Mouse (Mus musculus): ENCODE results near the gene Cox7a2l. TPM values are rescaled to one million over a fixed set of nuclear protein-coding genes. Genes with fewer than 3 reads are reported as not detected.

The Cox7a2l gene
- polyA plus RNA-seq, 1 experiment from 2014 or later: 77.5 TPM

- H3K9me3 ChIP-seq (replicated peaks): no peaks in the 10 kb centered on the region
- H3K4me3 ChIP-seq (replicated peaks): peak overlapping the region; percentile 34
- peaks cover 59% of the 10 kb centered on the region for H3K27me3 ChIP-seq
- H3K36me3 ChIP-seq: no peaks in the 10 kb centered on the region
- H3K9ac ChIP-seq: peak overlapping the region; percentile 3; the same call in 1 of the 2 replicates
- H3K4me1 ChIP-seq (replicated peaks): peaks cover 22% of the 10 kb centered on the region
- no peak overlapping the region for H3K27ac ChIP-seq
- no peak for DNase-seq
- ATAC-seq (ENCODE audit: low read depth): no peak
- peak overlapping the region; percentile 60 for H3K4me2 ChIP-seq
- WGBS (ENCODE audit: insufficient replicate concordance): 20% methylated on average over 35 of the region's 35 CpGs
Measured at GRCm38 (mm10) chr17:83545756-83546742, 28.9 kb upstream of the Cox7a2l start.

GRCm38 (mm10) chr17:83545259-83545658 lies 28.1 kb upstream of the Cox7a2l start:
- 65% methylated on average over 6 of the region's 6 CpGs for WGBS (ENCODE audit: insufficient replicate concordance)
- H3K27ac ChIP-seq: no peak overlapping the region
- no peak for ATAC-seq (ENCODE audit: low read depth)

GRCm38 (mm10) chr17:83542424-83542823 lies 25.3 kb upstream of the Cox7a2l start:
- H3K9me3 ChIP-seq (replicated peaks): no peaks in the 10 kb centered on the region
- ATAC-seq (ENCODE audit: low read depth) (no peak), DNase-seq (no peak)
- 66% methylated on average over 2 of the region's 2 CpGs for WGBS (ENCODE audit: insufficient replicate concordance)
- H3K4me2 ChIP-seq: no peak overlapping the region
- H3K36me3 ChIP-seq: no peaks in the 10 kb centered on the region
- H3K27ac ChIP-seq: no peak overlapping the region
- H3K4me3 ChIP-seq (replicated peaks): no peak overlapping the region
- 0 out of 2 replicates have a peak, but pooled peaks cover 9% of the 10 kb centered on the region for H3K4me1 ChIP-seq (replicated peaks)
- H3K9ac ChIP-seq: no peak overlapping the region
- H3K27me3 ChIP-seq: peaks cover 52% of the 10 kb centered on the region

More at GRCm38 (mm10) chr17:83545259-83545658, 28.1 kb upstream of the Cox7a2l start:
- H3K4me1 ChIP-seq (replicated peaks): peaks cover 22% of the 10 kb centered on the region
- H3K4me2 ChIP-seq: peak overlapping the region; percentile 60
- no peak overlapping the region for H3K9ac ChIP-seq
- H3K9me3 ChIP-seq (replicated peaks): no peaks in the 10 kb centered on the region
- no peak for DNase-seq
- peak overlapping the region; percentile 34; the same call in 1 of the 2 replicates for H3K4me3 ChIP-seq (replicated peaks)
- no peaks in the 10 kb centered on the region for H3K36me3 ChIP-seq
- peaks cover 64% of the 10 kb centered on the region for H3K27me3 ChIP-seq

- Histone ChIP-seq H3K4me1 (replicated peaks) (no peaks in the 10 kb centered on the region), H3K9me3 (replicated peaks) (no peaks in the 10 kb centered on the region), H3K27ac (no peak overlapping the region), H3K4me3 (replicated peaks) (no peak overlapping the region), H3K4me2 (no peak overlapping the region), H3K36me3 (no peaks in the 10 kb centered on the region), H3K27me3 (peaks cover 23% of the 10 kb centered on the region), H3K9ac (no peak overlapping the region)
- ATAC-seq (ENCODE audit: low read depth) (no peak), DNase-seq (no peak)
- 51% methylated on average over 12 of the region's 12 CpGs for WGBS (ENCODE audit: insufficient replicate concordance)
Measured at GRCm38 (mm10) chr17:83539262-83540037, 22.3 kb upstream of the Cox7a2l start.

GRCm38 (mm10) chr17:83538694-83539093 lies 21.6 kb upstream of the Cox7a2l start:
- WGBS (ENCODE audit: insufficient replicate concordance): 65% methylated on average over 1 of the region's 1 CpGs
- Histone ChIP-seq H3K9me3 (replicated peaks) (no peaks in the 10 kb centered on the region), H3K4me3 (replicated peaks) (no peak overlapping the region), H3K27me3 (peaks cover 20% of the 10 kb centered on the region; the same call in 1 of the 2 replicates), H3K27ac (no peak overlapping the region), H3K9ac (no peak overlapping the region), H3K36me3 (no peaks in the 10 kb centered on the region), H3K4me1 (replicated peaks) (no peaks in the 10 kb centered on the region), H3K4me2 (no peak overlapping the region)
- no peak for DNase-seq
- no peak for ATAC-seq (ENCODE audit: low read depth)

- Histone ChIP-seq H3K4me2 (no peak overlapping the region), H3K9ac (no peak overlapping the region), H3K36me3 (no peaks in the 10 kb centered on the region), H3K27ac (no peak overlapping the region), H3K4me1 (replicated peaks) (no peaks in the 10 kb centered on the region), H3K27me3 (peaks cover 20% of the 10 kb centered on the region; the same call in 1 of the 2 replicates), H3K9me3 (replicated peaks) (no peaks in the 10 kb centered on the region), H3K4me3 (replicated peaks) (no peak overlapping the region)
- ATAC-seq (ENCODE audit: low read depth): no peak
- DNase-seq: no peak
- 75% methylated on average over 9 of the region's 9 CpGs for WGBS (ENCODE audit: insufficient replicate concordance)
Measured at GRCm38 (mm10) chr17:83538141-83538540, 21.0 kb upstream of the Cox7a2l start.

- no peak for ATAC-seq (ENCODE audit: low read depth)
- peaks cover 10% of the 10 kb centered on the region for H3K4me1 ChIP-seq (replicated peaks)
- H3K27ac ChIP-seq: no peak overlapping the region
- no peaks in the 10 kb centered on the region for H3K9me3 ChIP-seq (replicated peaks)
- H3K4me3 ChIP-seq (replicated peaks): no peak overlapping the region
- no peak for DNase-seq
- H3K36me3 ChIP-seq: no peaks in the 10 kb centered on the region
- H3K4me2 ChIP-seq: 0 out of 2 replicates have a peak overlapping the region, but pooled peaks have one; percentile 1
- 59% methylated on average over 9 of the region's 9 CpGs for WGBS (ENCODE audit: insufficient replicate concordance)
- H3K9ac ChIP-seq: no peak overlapping the region
- H3K27me3 ChIP-seq: no peaks in the 10 kb centered on the region
Measured at GRCm38 (mm10) chr17:83533150-83533549, 16.0 kb upstream of the Cox7a2l start.

GRCm38 (mm10) chr17:83527651-83528381 lies 10.7 kb upstream of the Cox7a2l start:
- ATAC-seq (ENCODE audit: low read depth) (peak; percentile 70), DNase-seq (no peak)
- H3K4me2 ChIP-seq: peak overlapping the region; percentile 74
- H3K27me3 ChIP-seq: no peaks in the 10 kb centered on the region
- H3K4me1 ChIP-seq (replicated peaks): peaks cover 48% of the 10 kb centered on the region
- no peaks in the 10 kb centered on the region for H3K36me3 ChIP-seq
- H3K9ac ChIP-seq: peak overlapping the region; percentile 55
- 20% methylated on average over 17 of the region's 17 CpGs for WGBS (ENCODE audit: insufficient replicate concordance)
- peak overlapping the region; percentile 69 for H3K27ac ChIP-seq
- H3K4me3 ChIP-seq (replicated peaks): peak overlapping the region; percentile 45
- no peaks in the 10 kb centered on the region for H3K9me3 ChIP-seq (replicated peaks)

GRCm38 (mm10) chr17:83526624-83527532 lies 9.7 kb upstream of the Cox7a2l start:
- H3K9me3 ChIP-seq (replicated peaks): no peaks in the 10 kb centered on the region
- H3K4me2 ChIP-seq: peak overlapping the region; percentile 74
- peak overlapping the region; percentile 55 for H3K9ac ChIP-seq
- peaks cover 49% of the 10 kb centered on the region for H3K4me1 ChIP-seq (replicated peaks)
- 32% methylated on average over 13 of the region's 13 CpGs for WGBS (ENCODE audit: insufficient replicate concordance)
- H3K27me3 ChIP-seq: no peaks in the 10 kb centered on the region
- ATAC-seq (ENCODE audit: low read depth) (peak; percentile 85), DNase-seq (peak; percentile 63)
- peak overlapping the region; percentile 69 for H3K27ac ChIP-seq
- peak overlapping the region; percentile 45 for H3K4me3 ChIP-seq (replicated peaks)
- no peaks in the 10 kb centered on the region for H3K36me3 ChIP-seq

GRCm38 (mm10) chr17:83526091-83526561 lies 9.0 kb upstream of the Cox7a2l start:
- Histone ChIP-seq H3K27me3 (no peaks in the 10 kb centered on the region), H3K9ac (0 out of 2 replicates have a peak overlapping the region, but pooled peaks have one; percentile 35), H3K4me1 (replicated peaks) (peaks cover 51% of the 10 kb centered on the region), H3K9me3 (replicated peaks) (no peaks in the 10 kb centered on the region), H3K27ac (peak overlapping the region; percentile 69), H3K4me2 (peak overlapping the region; percentile 37), H3K4me3 (replicated peaks) (no peak overlapping the region), H3K36me3 (no peaks in the 10 kb centered on the region)
- WGBS (ENCODE audit: insufficient replicate concordance): 30% methylated on average over 5 of the region's 5 CpGs
- ATAC-seq (ENCODE audit: low read depth): no peak
- peak; percentile 34 for DNase-seq

Measured in liver, embryonic 13.5 days (tissue).